Mouse (Mus musculus) v-Abl transformed pro-B cells (cell line): ENCODE measurements at regions not wholly inside any gene's neighbourhood (a gene's known extent, or its start where the extent isn't known, plus 50 kb on each side); places are given as distances from the start of the nearest gene placed in this dataset.

Source experiments
- in situ Hi-C, 2 experiments: fragments of 400-800 bp; cut with MboI; formaldehyde crosslinking; loops; one replicate each; pipeline ENCODE4 v1.15.1; 2025; ENCODE audit not compliant: unreplicated experiment in 2 of 2

GRCm38 (mm10) chr14:80471470-80471869 lies 487.6 kb downstream of the Olfm4 start:
- in situ Hi-C loops, result no loop called here

- in situ Hi-C loops, result no loop called here
Observed at GRCm38 (mm10) chr14:80479918-80480317, 496.0 kb downstream of the Olfm4 start.

GRCm38 (mm10) chr14:80482771-80483170 lies 498.9 kb downstream of the Olfm4 start:
- in situ Hi-C loops, result no loop called here

- in situ Hi-C loops, result no loop called here
Observed at GRCm38 (mm10) chr14:80484256-80484655, 500.4 kb downstream of the Olfm4 start.

- in situ Hi-C loops, result no loop called here
Observed at GRCm38 (mm10) chr14:80485149-80485548, 501.3 kb downstream of the Olfm4 start.

- in situ Hi-C loops, result no loop called here
Observed at GRCm38 (mm10) chr14:80486605-80487004, 502.7 kb downstream of the Olfm4 start.

GRCm38 (mm10) chr14:80492043-80492900 lies 508.4 kb downstream of the Olfm4 start:
- in situ Hi-C loops, result no loop called here

GRCm38 (mm10) chr14:80492901-80493279 lies 509.0 kb downstream of the Olfm4 start:
- in situ Hi-C loops, result no loop called here

GRCm38 (mm10) chr14:80504351-80504750 lies 520.5 kb downstream of the Olfm4 start:
- in situ Hi-C loops, result no loop called here

GRCm38 (mm10) chr14:80516626-80517025 lies 532.7 kb downstream of the Olfm4 start:
- in situ Hi-C loops, result no loop called here

- in situ Hi-C loops, result no loop called here
Observed at GRCm38 (mm10) chr14:80521216-80521615, 537.3 kb downstream of the Olfm4 start.

- in situ Hi-C loops, result no loop called here
Observed at GRCm38 (mm10) chr14:80521631-80522030, 537.8 kb downstream of the Olfm4 start.

GRCm38 (mm10) chr14:80522536-80522935 lies 538.7 kb downstream of the Olfm4 start:
- in situ Hi-C loops, result no loop called here

- in situ Hi-C loops, result no loop called here
Observed at GRCm38 (mm10) chr14:80528419-80529028, 544.6 kb downstream of the Olfm4 start.

- in situ Hi-C loops, result no loop called here
Observed at GRCm38 (mm10) chr14:80536044-80536745, 552.3 kb downstream of the Olfm4 start.

GRCm38 (mm10) chr14:80559950-80560349 lies 576.1 kb downstream of the Olfm4 start:
- in situ Hi-C loops, result no loop called here
